Mouse (Mus musculus): ENCODE data around the gene Ccn6.
"Not testable (repeated sequence)": the region's sequence is repeated elsewhere in the genome, so short reads cannot be mapped to it uniquely, and the experiment has no call there.

The Ccn6 gene

DNA sequence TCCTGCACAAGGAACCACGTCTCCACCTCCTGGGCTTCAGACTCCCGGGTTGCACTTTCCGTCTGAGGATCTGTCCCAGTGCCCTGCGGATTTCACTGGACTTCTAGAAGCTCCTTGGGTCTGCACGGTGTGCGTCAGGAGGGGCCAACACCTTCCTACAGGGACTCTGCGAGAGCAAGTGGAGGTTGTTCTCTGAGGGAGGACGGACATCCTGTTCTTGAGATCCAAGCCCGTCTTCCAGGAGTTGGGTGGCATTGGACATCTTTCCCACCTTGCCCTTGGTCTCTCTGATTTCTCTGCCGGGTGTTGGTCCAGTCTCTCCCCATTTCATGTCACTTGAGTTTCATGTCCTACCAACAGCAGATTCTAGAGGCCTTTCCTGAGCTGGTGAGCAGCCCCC is at the start of gene Ccn6:
TSS of gene Ccn6 (minus strand) at position 101 of the 400 bp plus-strand sequence.
- no peak for DNase-seq

- DNase-seq, result no peak
Observed at GRCm38 (mm10) chr10:39210031-39210430, 46.4 kb upstream of the Ccn6 start.

DNA sequence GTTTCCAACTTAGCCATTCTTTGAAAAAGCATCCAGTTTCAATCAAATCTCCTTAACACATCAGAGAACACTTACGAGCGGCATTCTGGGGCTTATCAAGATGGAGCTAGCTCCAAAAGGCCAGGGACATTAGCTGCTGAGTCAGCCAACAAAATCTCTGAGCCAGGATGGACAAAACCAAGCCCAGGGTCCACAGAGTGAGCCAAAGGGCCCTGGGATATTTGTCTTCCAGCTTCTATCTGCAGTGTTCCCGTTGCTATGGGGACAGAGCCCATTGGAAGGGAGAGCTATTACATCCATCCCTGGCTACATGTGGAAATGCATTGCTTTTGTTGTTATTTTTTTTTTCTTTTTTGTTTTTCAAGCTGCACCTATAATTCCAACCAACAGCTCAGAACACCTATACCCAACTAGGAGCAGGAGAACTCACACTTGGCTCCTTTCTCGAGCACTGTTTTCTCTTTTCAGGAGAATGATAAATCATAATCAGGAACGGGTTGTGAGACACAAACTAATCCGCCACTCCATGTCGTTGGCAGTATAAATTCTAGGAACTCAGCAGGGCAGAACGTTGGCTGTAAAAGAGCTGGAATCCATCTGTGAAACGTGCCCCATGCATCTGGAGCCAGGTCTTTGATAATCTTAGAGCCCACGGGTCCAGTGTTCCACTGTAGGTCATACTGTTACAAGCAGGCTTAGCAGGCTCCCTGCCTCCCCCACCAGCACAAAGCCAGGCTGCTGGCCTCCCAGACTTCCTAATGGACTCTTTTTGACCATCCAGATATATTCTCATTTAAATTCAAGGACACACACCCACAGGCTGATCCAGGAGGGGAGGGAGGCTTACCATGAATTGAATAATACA is 45.8 kb upstream of the Ccn6 start:
- DNase-seq, result no peak

- DNase-seq, result no peak
Observed at GRCm38 (mm10) chr10:39208712-39209111, 45.1 kb upstream of the Ccn6 start.

DNA sequence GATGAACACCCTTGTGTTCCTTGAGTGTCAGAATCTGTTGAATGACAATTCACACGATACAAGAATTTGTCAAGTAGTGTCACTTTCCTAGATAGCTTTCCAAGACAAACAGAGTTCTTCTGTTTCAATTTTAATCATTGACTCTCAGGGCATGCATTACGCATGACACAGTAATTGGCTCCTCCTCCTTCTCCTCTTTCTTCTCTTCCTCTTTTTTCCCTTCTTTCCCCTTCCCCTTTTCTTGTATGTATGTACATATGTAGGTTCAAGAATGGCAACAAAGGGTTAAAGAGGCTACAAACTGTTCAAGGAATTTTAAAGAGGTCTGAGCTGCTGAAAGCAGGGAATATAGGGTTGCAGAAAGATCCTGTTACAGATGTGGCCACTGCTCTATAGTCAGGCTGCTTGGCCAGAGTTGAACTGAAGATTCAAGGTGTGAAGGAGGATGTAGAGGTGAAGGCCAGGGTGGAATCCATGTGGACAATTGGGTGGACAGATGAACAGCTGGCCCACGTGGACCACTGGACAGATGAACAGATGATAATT is 43.8 kb upstream of the Ccn6 start:
- no peak for DNase-seq

- no peak for DNase-seq
Observed at GRCm38 (mm10) chr10:39202490-39202889, 38.9 kb upstream of the Ccn6 start.

DNA sequence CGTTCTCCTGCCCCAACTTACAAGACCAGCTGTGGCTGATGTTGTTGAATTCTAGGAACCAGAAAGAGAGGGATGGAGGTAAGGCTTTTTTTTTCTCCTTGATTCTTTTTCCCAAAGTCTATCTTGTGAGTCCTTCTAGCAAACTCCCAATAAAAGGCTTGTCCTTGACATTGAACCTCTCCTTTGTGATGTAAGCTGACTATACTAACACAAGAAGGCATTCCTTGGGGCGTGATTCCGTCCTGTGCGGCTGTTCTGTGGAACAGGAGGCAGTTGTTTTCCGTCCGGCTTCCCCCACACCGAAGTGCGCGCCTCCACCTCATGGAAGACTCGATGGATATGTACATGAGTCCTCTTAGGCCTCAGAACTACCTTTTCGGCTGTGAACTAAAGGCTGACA is 34.6 kb upstream of the Ccn6 start:
- DNase-seq, result not testable (repeated sequence)

GRCm38 (mm10) chr10:39192673-39193072 is 29.1 kb upstream of the Ccn6 start:
- DNase-seq, result no peak

GRCm38 (mm10) chr10:39185545-39185906 is 21.9 kb upstream of the Ccn6 start:
- no peak for DNase-seq

GRCm38 (mm10) chr10:39184864-39185544 is 21.4 kb upstream of the Ccn6 start:
- DNase-seq, result no peak

GRCm38 (mm10) chr10:39176981-39177380 is 13.4 kb upstream of the Ccn6 start:
- no peak for DNase-seq

- no peak for DNase-seq
Observed at GRCm38 (mm10) chr10:39173077-39173476, 9.5 kb upstream of the Ccn6 start.

DNA sequence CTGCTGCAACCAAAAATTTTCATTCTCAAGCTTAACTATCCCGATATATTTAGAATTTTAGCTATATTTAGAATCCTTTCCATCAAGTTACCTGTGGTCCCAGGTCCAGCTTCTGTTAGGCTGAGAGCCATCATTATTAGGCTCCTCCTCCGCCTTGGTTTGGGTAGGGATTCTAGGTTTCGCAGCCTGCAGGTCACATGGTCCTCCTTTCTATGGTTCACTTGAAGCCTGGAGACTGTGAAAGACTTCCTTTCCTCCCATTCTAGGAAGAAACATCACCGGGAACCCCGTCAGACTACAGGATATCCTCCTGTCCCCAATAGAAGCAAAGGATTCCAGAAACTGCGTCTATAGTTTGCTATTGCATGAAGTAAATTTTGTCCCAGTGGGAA is 8.9 kb upstream of the Ccn6 start:
- DNase-seq, result no peak

GRCm38 (mm10) chr10:39171603-39172539 is 8.3 kb upstream of the Ccn6 start:
- peak; percentile 92 for DNase-seq

- peak; percentile 94 to 96 for DNase-seq
Observed at GRCm38 (mm10) chr10:39171134-39171533, 7.5 kb upstream of the Ccn6 start.

GRCm38 (mm10) chr10:39170706-39171105 is 7.1 kb upstream of the Ccn6 start:
- peak in 1 of 2 experiments; percentile 12 for DNase-seq

DNA sequence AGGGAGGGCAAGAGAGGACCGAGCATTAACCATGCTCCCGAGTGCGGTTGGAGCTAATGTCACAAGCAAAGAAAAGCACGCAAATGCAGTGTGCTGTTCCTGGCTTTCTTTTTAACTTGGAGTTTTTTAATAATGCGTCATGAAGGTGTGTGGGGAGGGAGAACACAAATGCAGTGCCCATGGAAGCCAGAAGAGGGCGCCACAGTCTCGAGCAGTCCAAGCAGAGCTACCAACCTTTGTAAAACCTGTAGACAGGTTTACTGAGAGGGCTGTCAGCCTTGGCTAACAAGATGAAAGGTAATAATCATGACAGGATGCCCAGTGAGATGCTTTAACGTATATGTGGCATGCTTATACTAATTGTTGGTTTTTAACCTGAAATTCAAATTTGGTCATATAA is 6.6 kb upstream of the Ccn6 start:
- DNase-seq, result peak; percentile 83 to 86

GRCm38 (mm10) chr10:39169642-39170041 is 6.0 kb upstream of the Ccn6 start:
- no peak for DNase-seq

- no peak for DNase-seq
Observed at GRCm38 (mm10) chr10:39167611-39168010, 4.0 kb upstream of the Ccn6 start.

GRCm38 (mm10) chr10:39165632-39166115 is 2.1 kb upstream of the Ccn6 start:
- DNase-seq, result peak; percentile 43 to 56

DNA sequence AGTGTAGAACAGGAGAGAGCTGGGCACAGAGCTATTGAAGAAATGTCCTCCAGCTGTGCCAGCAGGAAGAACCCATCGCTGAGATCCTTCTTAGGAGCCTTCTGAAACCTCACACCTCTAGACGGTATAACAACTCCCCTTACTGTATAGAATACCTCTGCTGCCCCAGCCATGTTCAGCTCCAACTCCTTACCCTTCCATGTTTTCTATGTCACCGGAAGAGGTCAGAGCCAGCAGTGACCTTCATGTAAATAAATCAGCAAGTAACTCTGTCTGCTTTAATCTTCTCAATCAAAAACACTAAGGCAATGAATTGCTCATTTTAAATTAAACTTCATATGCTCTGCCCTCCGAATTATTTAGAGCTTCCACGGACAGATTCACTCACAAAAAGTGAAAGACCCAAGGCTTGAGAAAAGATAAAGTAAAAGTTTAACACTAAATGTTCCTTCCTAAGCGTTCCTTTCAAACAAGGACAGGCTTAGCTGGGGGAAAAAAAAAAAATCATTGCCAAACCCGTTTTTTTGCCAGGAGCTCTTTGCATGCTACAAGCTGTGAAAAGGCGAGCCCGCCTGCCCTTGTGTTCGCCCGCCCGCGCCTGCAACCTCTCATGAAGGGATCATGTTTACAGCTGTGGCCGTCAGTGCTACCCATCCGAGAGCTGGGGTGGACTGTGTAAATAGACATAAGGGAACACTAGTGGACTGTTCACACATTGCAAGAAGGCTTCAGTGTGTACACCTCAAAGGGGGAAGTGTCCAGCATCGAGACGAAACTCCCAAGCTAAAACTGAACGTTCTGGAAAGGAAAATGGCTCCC is 719 bp downstream of the Ccn6 start:
- DNase-seq, result no peak

- DNase-seq, result no peak
Observed at GRCm38 (mm10) chr10:39161406-39161805, 2.2 kb downstream of the Ccn6 start.
